Mouse (Mus musculus): ENCODE measurements around the gene Plpp3.

- no peak for TF ChIP-seq CTCF (IDR thresholded peaks at IDR 0.05; ENCODE audit: insufficient read depth, low read depth, low read length)
- no peak for TF ChIP-seq POLR2A (IDR thresholded peaks at IDR 0.05; ENCODE audit: insufficient read depth, low read depth, low read length)
These were observed 69.2 kb downstream of the Plpp3 start for GRCm38 (mm10) chr4:105226351-105226750.

Measured in olfactory bulb, adult 2 months (tissue).